Mouse (Mus musculus) megakaryocyte, embryonic 14.5 days (primary cell): ENCODE data around the gene Cnksr3. TPM values are rescaled to one million over a fixed set of nuclear protein-coding genes. Genes with fewer than 3 reads are reported as not detected.

Experiments used
- H3K27me3 ChIP-seq: replicated peaks from 2 replicates; pipeline ENCODE3; 2012; ENCODE audit warnings: inconsistent platforms
- H3K36me3 ChIP-seq: replicated peaks from 2 replicates; pipeline ENCODE3; 2012; ENCODE audit warnings: low read length, inconsistent platforms, mixed read lengths
- H3K4me1 ChIP-seq: 2 replicates; pipeline ENCODE4 v1.6.1; 2012; ENCODE audit warnings: inconsistent platforms
- H3K4me3 ChIP-seq: replicated peaks from 2 replicates; pipeline ENCODE3; 2012; ENCODE audit warnings: moderate library complexity, mild to moderate bottlenecking, inconsistent platforms
- H3K9me3 ChIP-seq: 2 replicates; pipeline ENCODE4 v1.6.1; 2012; ENCODE audit warnings: inconsistent platforms
- FLI1 ChIP-seq: IDR thresholded peaks from 2 replicates; pipeline ENCODE4 v1.6.1; 2012; ENCODE audit warnings: low read length, inconsistent platforms, mixed read lengths
- GATA1 ChIP-seq: IDR thresholded peaks from 3 replicates; pipeline ENCODE4 v1.6.1; 2012; ENCODE audit warnings: mixed read lengths, low read length, inconsistent platforms, borderline replicate concordance
- polyA plus RNA-seq: library from polyadenylated mRNA; stranded (reverse); fragments of >175 nt; gene quantifications from 2 replicates; pipeline ENCODE4 v1.2.3, GENCODE M21; 2012; ENCODE audit warnings: low replicate concordance; ENCODE audit not compliant: insufficient read depth

Cnksr3 gene
- polyA plus RNA-seq, 1 experiment, result 14.8 TPM

GRCm38 (mm10) chr10:7210991-7211695 is 894 bp downstream of the Cnksr3 start:
- Histone ChIP-seq H3K27me3 (no peaks in the 10 kb centered on the region), H3K4me1 (peaks cover 59% of the 10 kb centered on the region), H3K9me3 (no peaks in the 10 kb centered on the region), H3K4me3 (peak overlapping the region; percentile 94), H3K36me3 (peaks cover 30% of the 10 kb centered on the region)
- TF ChIP-seq FLI1 (no peak), GATA1 (no peak)

GRCm38 (mm10) chr10:7209691-7210455 is 2.2 kb downstream of the Cnksr3 start:
- Histone ChIP-seq H3K27me3 (no peaks in the 10 kb centered on the region), H3K4me3 (peak overlapping the region; percentile 94), H3K36me3 (peaks cover 27% of the 10 kb centered on the region), H3K4me1 (peaks cover 72% of the 10 kb centered on the region), H3K9me3 (no peaks in the 10 kb centered on the region)
- TF ChIP-seq GATA1, result no peak

GRCm38 (mm10) chr10:7208859-7209441 is 3.1 kb downstream of the Cnksr3 start:
- Histone ChIP-seq H3K36me3 (peaks cover 22% of the 10 kb centered on the region), H3K4me1 (peaks cover 81% of the 10 kb centered on the region), H3K4me3 (peak overlapping the region; percentile 94), H3K9me3 (no peaks in the 10 kb centered on the region), H3K27me3 (no peaks in the 10 kb centered on the region)
- TF ChIP-seq FLI1, result no peak
- no peak for TF ChIP-seq GATA1

- Histone ChIP-seq H3K9me3 (no peaks in the 10 kb centered on the region), H3K4me3 (peak overlapping the region; percentile 77), H3K36me3 (peaks cover 29% of the 10 kb centered on the region), H3K27me3 (no peaks in the 10 kb centered on the region), H3K4me1 (peaks cover 87% of the 10 kb centered on the region)
- TF ChIP-seq FLI1 (no peak), GATA1 (no peak)
Observed at GRCm38 (mm10) chr10:7207301-7207700, 4.7 kb downstream of the Cnksr3 start.

GRCm38 (mm10) chr10:7206571-7206970 is 5.5 kb downstream of the Cnksr3 start:
- H3K27me3 ChIP-seq, result no peaks in the 10 kb centered on the region
- H3K4me1 ChIP-seq, result peaks cover 91% of the 10 kb centered on the region
- peaks cover 29% of the 10 kb centered on the region for H3K36me3 ChIP-seq
- TF ChIP-seq GATA1 (no peak), FLI1 (no peak)
- H3K4me3 ChIP-seq, result peak overlapping the region; percentile 40
- no peaks in the 10 kb centered on the region for H3K9me3 ChIP-seq

- peaks cover 95% of the 10 kb centered on the region for H3K4me1 ChIP-seq
- H3K36me3 ChIP-seq, result peaks cover 34% of the 10 kb centered on the region
- TF ChIP-seq GATA1 (no peak), FLI1 (no peak)
- H3K9me3 ChIP-seq, result no peaks in the 10 kb centered on the region
- no peaks in the 10 kb centered on the region for H3K27me3 ChIP-seq
- peak overlapping the region; percentile 80 for H3K4me3 ChIP-seq
Observed at GRCm38 (mm10) chr10:7205576-7205975, 6.5 kb downstream of the Cnksr3 start.

- TF ChIP-seq GATA1, result no peak
- peaks cover 35% of the 10 kb centered on the region for H3K36me3 ChIP-seq
- peaks cover 93% of the 10 kb centered on the region for H3K4me1 ChIP-seq
- H3K9me3 ChIP-seq, result no peaks in the 10 kb centered on the region
- H3K4me3 ChIP-seq, result peak overlapping the region; percentile 85
- no peaks in the 10 kb centered on the region for H3K27me3 ChIP-seq
Observed at GRCm38 (mm10) chr10:7204953-7205352, 7.1 kb downstream of the Cnksr3 start.

- Histone ChIP-seq H3K36me3 (peaks cover 24% of the 10 kb centered on the region), H3K9me3 (no peaks in the 10 kb centered on the region), H3K4me3 (no peak overlapping the region), H3K27me3 (no peaks in the 10 kb centered on the region), H3K4me1 (peaks cover 86% of the 10 kb centered on the region)
- TF ChIP-seq FLI1 (no peak), GATA1 (no peak)
Observed at GRCm38 (mm10) chr10:7202576-7202975, 9.5 kb downstream of the Cnksr3 start.

- Histone ChIP-seq H3K27me3 (no peaks in the 10 kb centered on the region), H3K9me3 (no peaks in the 10 kb centered on the region), H3K4me3 (no peak overlapping the region), H3K36me3 (peaks cover 14% of the 10 kb centered on the region), H3K4me1 (peaks cover 86% of the 10 kb centered on the region)
- TF ChIP-seq FLI1 (no peak), GATA1 (no peak)
Observed at GRCm38 (mm10) chr10:7200665-7201064, 11.4 kb downstream of the Cnksr3 start.

- Histone ChIP-seq H3K27me3 (no peaks in the 10 kb centered on the region), H3K9me3 (no peaks in the 10 kb centered on the region), H3K4me1 (peaks cover 75% of the 10 kb centered on the region), H3K4me3 (no peak overlapping the region), H3K36me3 (peaks cover 12% of the 10 kb centered on the region)
- no peak for TF ChIP-seq FLI1
- no peak for TF ChIP-seq GATA1
Observed at GRCm38 (mm10) chr10:7198201-7198600, 13.8 kb downstream of the Cnksr3 start.

GRCm38 (mm10) chr10:7197733-7198132 is 14.3 kb downstream of the Cnksr3 start:
- peaks cover 10% of the 10 kb centered on the region for H3K36me3 ChIP-seq
- H3K9me3 ChIP-seq, result no peaks in the 10 kb centered on the region
- peaks cover 71% of the 10 kb centered on the region for H3K4me1 ChIP-seq
- no peaks in the 10 kb centered on the region for H3K27me3 ChIP-seq
- H3K4me3 ChIP-seq, result no peak overlapping the region
- TF ChIP-seq FLI1 (no peak), GATA1 (no peak)
